Mouse (Mus musculus) kidney, embryonic 14.5 days (tissue): ENCODE data around the gene Cyth4. TPM values are rescaled to one million over a fixed set of nuclear protein-coding genes. Genes with fewer than 3 reads are reported as not detected.

Source experiments
- ATAC-seq: fragments of 200-750 bp; cut with Nextera tagmentation; 2 replicates; pipeline ENCODE4 v1.8.0; 2017; ENCODE audit warnings: moderate number of reproducible peaks, mild to moderate bottlenecking, moderate TSS enrichment, moderate library complexity; ENCODE audit not compliant: low FRiP score, low TSS enrichment
- H3K27ac ChIP-seq: fragments of 300-500 bp; sonication (generic); 2 replicates; pipeline ENCODE4 v1.5.1; 2014; ENCODE audit warnings: low read depth, mild to moderate bottlenecking, low read length, moderate library complexity, mixed read lengths
- H3K27me3 ChIP-seq: fragments of 300-500 bp; sonication (generic); 2 replicates; pipeline ENCODE4 v1.6.1; 2014; ENCODE audit warnings: mild to moderate bottlenecking, low read length; ENCODE audit not compliant: control insufficient read depth, insufficient read depth
- H3K36me3 ChIP-seq: fragments of 300-500 bp; sonication (generic); 2 replicates; pipeline ENCODE4 v1.6.1; 2014; ENCODE audit warnings: low read length, mixed read lengths; ENCODE audit not compliant: control insufficient read depth, insufficient read depth
- H3K4me1 ChIP-seq: fragments of 300-500 bp; sonication (generic); 2 replicates; pipeline ENCODE4 v1.6.1; 2014; ENCODE audit warnings: low read length, mixed read lengths; ENCODE audit not compliant: control insufficient read depth, insufficient read depth
- H3K4me2 ChIP-seq: fragments of 300-500 bp; sonication (generic); replicated peaks from 2 replicates; pipeline ENCODE4 v1.6.1; 2014; ENCODE audit warnings: low read depth, mild to moderate bottlenecking, low read length
- H3K4me3 ChIP-seq: fragments of 300-500 bp; sonication (generic); 2 replicates; pipeline ENCODE4 v1.5.1; 2014; ENCODE audit warnings: mild to moderate bottlenecking, low read length
- H3K9ac ChIP-seq: fragments of 300-500 bp; sonication (generic); 2 replicates; pipeline ENCODE4 v1.6.1; 2014; ENCODE audit warnings: low read depth, mild to moderate bottlenecking, low read length, moderate library complexity
- H3K9me3 ChIP-seq: fragments of 300-500 bp; sonication (generic); 2 replicates; pipeline ENCODE4 v1.6.1; 2016; ENCODE audit warnings: low read length; ENCODE audit not compliant: control insufficient read depth
- WGBS: fragments of 180-500 bp; shearing (Covaris S2); extraction: QIAGEN DNeasy Blood & Tissue Kit; methylation state at CpG from one replicate; pipeline ENCODE4 v1.1.7; 2014; 5-methylcytosine and 5-hydroxymethylcytosine counted together
- polyA plus RNA-seq: library from polyadenylated mRNA; unstranded; fragments of >200 nt; fragmentation: Nextera tagmentation; extraction: Ambion mirVana; gene quantifications from 2 replicates; pipeline ENCODE4 v1.2.1, GENCODE M21; 2014

Cyth4 gene
- polyA plus RNA-seq, 1 experiment from 2014 or later, result 2.6 TPM

DNA sequence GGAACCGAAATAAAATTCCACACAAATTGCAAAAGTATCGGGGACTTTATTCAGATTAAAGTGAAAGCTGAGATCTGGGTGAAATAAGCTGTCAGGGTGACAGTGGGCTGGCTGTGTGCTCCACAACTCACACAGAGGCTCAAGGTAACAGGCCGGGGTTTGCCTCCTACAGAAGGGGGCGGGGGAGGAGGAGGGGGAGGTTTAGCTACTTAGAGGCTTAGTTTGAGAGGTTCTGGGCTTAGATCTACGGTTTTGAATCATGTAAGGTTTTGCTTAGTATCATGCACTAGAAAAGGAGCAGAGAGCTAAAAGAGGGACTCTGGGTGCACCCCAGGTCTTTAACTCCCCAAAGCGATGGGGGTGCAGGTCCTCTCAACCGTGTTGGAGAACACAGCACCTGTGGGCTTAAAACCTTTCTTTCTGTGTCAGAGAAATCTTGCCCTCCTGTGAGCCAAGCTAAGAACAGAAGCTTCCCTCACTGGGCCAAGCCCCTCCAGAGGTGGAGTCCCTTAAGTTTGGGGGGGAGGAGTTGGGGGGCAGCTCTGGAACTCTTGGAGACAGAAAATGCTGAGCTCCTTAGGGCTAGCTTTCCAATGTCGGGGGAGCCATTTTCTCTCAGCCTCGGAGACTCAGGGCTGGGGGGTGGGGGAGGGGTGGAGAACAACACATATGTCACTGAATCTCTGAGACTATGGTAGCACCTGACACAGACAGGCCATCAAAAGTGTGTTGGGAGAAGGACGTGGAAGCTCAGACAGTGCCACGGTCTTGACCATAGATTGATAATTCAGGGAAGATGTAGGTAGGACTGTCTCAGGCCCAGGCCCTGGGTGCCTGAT, 37.5 kb upstream of the Cyth4 start:
- no peak for ATAC-seq
- H3K4me3 ChIP-seq, result no peak overlapping the region
- WGBS, result 57% methylated on average over 11 of the region's 11 CpGs
- no peaks in the 10 kb centered on the region for H3K27me3 ChIP-seq
- no peaks in the 10 kb centered on the region for H3K36me3 ChIP-seq
- H3K9ac ChIP-seq, result no peak overlapping the region
- H3K9me3 ChIP-seq, result no peaks in the 10 kb centered on the region
- H3K4me2 ChIP-seq, result no peak overlapping the region
- H3K4me1 ChIP-seq, result peaks cover 14% of the 10 kb centered on the region; the same call in 1 of the 2 replicates
- no peak overlapping the region for H3K27ac ChIP-seq

GRCm38 (mm10) chr15:78563344-78563743, 33.5 kb upstream of the Cyth4 start:
- H3K4me2 ChIP-seq, result no peak overlapping the region
- H3K9me3 ChIP-seq, result no peaks in the 10 kb centered on the region
- H3K27ac ChIP-seq, result no peak overlapping the region
- no peak overlapping the region for H3K4me3 ChIP-seq
- no peak overlapping the region for H3K9ac ChIP-seq
- no peak for ATAC-seq
- no peaks in the 10 kb centered on the region for H3K27me3 ChIP-seq
- 95% methylated on average over 3 of the region's 3 CpGs for whole genome bisulfite sequencing
- H3K36me3 ChIP-seq, result no peaks in the 10 kb centered on the region
- H3K4me1 ChIP-seq, result peaks cover 11% of the 10 kb centered on the region; the same call in 1 of the 2 replicates

- no peak overlapping the region for H3K27ac ChIP-seq
- H3K27me3 ChIP-seq, result no peaks in the 10 kb centered on the region
- H3K36me3 ChIP-seq, result no peaks in the 10 kb centered on the region
- peaks cover 9% of the 10 kb centered on the region; the same call in 1 of the 2 replicates for H3K4me1 ChIP-seq
- WGBS, result 68% methylated on average over 5 of the region's 5 CpGs
- no peak for ATAC-seq
- no peak overlapping the region for H3K9ac ChIP-seq
- no peaks in the 10 kb centered on the region for H3K9me3 ChIP-seq
- no peak overlapping the region for H3K4me3 ChIP-seq
- H3K4me2 ChIP-seq, result no peak overlapping the region
Observed at GRCm38 (mm10) chr15:78563937-78564336, 32.9 kb upstream of the Cyth4 start.

GRCm38 (mm10) chr15:78564764-78565435, 31.9 kb upstream of the Cyth4 start:
- 71% methylated on average over 11 of the region's 11 CpGs for WGBS
- H3K27ac ChIP-seq, result no peak overlapping the region
- no peak for ATAC-seq
- no peak overlapping the region for H3K9ac ChIP-seq
- H3K36me3 ChIP-seq, result no peaks in the 10 kb centered on the region
- no peak overlapping the region for H3K4me3 ChIP-seq
- H3K4me1 ChIP-seq, result no peaks in the 10 kb centered on the region
- H3K27me3 ChIP-seq, result no peaks in the 10 kb centered on the region
- H3K9me3 ChIP-seq, result no peaks in the 10 kb centered on the region
- H3K4me2 ChIP-seq, result no peak overlapping the region

DNA sequence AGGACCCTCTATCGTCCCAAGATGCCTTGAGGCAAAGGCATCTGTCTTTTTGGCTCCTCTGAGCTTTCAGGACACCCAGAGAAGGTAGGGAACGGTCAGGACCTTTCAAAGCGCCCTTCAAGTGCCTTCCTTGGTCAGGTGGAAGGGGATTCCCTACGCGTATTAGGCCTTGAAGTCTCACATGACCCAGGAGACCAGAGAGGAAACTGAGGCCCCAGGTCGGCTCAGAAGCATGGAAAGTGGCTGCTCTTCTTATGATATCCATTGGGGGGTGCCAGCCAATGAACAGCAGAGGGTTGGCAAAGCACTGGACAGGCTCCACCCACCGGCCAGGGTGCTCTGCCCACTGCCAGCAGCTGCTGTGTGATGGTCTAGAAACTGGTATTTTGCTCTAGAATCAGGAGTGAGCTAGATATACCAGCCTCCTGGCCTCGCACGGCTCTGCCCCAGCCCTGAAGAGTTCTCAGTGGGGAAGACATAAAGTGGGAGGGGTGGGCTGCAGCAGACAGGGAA, 29.2 kb upstream of the Cyth4 start:
- Histone ChIP-seq H3K27me3 (no peaks in the 10 kb centered on the region), H3K4me3 (no peak overlapping the region), H3K36me3 (no peaks in the 10 kb centered on the region), H3K4me2 (no peak overlapping the region), H3K9me3 (no peaks in the 10 kb centered on the region), H3K9ac (no peak overlapping the region), H3K27ac (no peak overlapping the region), H3K4me1 (no peaks in the 10 kb centered on the region)
- ATAC-seq, result no peak
- 74% methylated on average over 9 of the region's 9 CpGs for WGBS

DNA sequence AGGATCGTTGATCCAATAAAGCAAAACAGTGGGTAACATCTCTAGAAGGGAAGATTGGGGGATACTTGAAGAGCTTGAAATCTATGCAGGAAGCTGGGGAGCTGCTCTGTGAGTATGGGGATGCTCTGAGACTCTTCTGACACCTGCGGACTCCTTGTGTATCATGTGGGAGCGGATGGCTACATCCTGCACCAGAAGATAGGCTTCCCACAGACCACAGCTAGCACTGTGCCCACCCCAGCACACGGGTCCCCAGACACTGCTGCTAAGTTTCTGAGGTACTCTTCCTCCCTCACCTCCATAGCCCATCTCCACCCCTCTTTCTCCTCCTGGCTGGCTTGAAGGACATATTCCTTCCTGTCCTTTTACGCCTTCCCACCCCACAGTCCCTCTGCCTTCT, 26.7 kb upstream of the Cyth4 start:
- Histone ChIP-seq H3K36me3 (no peaks in the 10 kb centered on the region), H3K4me1 (no peaks in the 10 kb centered on the region), H3K27ac (no peak overlapping the region), H3K27me3 (no peaks in the 10 kb centered on the region), H3K9ac (no peak overlapping the region), H3K9me3 (no peaks in the 10 kb centered on the region), H3K4me3 (no peak overlapping the region), H3K4me2 (no peak overlapping the region)
- no peak for ATAC-seq
- WGBS, result 96% methylated on average over 5 of the region's 5 CpGs

DNA sequence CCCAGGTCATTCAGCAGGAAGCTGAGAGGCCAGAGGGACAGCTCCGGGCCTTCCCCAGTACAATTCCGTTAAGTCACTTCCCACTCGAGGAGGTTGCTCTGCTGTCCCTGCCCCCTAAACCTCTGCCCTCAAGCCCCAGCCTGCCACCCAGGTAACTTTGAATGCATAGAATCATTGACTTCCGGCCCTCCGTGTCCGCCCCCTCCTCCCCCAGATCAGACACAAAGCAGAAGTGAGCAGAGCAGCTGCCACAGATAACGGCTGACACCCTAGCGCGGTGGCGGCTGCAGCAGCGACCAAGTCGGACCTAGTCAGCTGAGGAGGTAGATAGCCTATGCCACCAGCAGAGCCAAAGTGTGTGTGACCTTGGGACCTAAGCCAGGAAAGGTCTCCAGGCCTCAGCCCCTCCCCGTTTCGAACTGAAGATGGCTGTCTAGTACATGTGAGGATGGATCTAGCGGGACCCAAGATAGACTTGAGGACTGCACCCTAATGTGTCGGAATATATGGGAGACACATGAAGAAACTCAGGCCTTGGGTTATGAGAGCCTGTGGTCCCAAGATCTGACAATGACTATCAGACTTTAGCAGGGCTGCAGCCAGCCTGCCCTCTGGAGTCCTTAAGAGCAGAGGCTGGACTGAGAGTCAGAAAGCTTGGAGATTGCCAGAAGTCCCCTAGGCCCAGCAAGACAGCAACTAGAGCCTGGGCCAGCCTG, 25.1 kb upstream of the Cyth4 start:
- no peak overlapping the region for H3K4me3 ChIP-seq
- H3K27me3 ChIP-seq, result no peaks in the 10 kb centered on the region
- H3K4me1 ChIP-seq, result no peaks in the 10 kb centered on the region
- H3K27ac ChIP-seq, result no peak overlapping the region
- no peaks in the 10 kb centered on the region for H3K9me3 ChIP-seq
- H3K9ac ChIP-seq, result no peak overlapping the region
- 51% methylated on average over 16 of the region's 16 CpGs for WGBS
- ATAC-seq, result no peak
- H3K36me3 ChIP-seq, result no peaks in the 10 kb centered on the region
- no peak overlapping the region for H3K4me2 ChIP-seq

- Histone ChIP-seq H3K4me3 (no peak overlapping the region), H3K36me3 (no peaks in the 10 kb centered on the region), H3K9me3 (no peaks in the 10 kb centered on the region), H3K4me2 (no peak overlapping the region), H3K27ac (no peak overlapping the region), H3K4me1 (no peaks in the 10 kb centered on the region), H3K27me3 (no peaks in the 10 kb centered on the region), H3K9ac (no peak overlapping the region)
- 94% methylated on average over 5 of the region's 5 CpGs for WGBS
- no peak for ATAC-seq
Observed at GRCm38 (mm10) chr15:78572270-78572600, 24.6 kb upstream of the Cyth4 start.
